ENCODE assay signal across 13 mouse cellular contexts in genomic region chr8:40792973-40793372, GRCm38 (mm10). TPM values are rescaled to one million over a fixed set of nuclear protein-coding genes. Genes with fewer than 3 reads are reported as not detected.
"Had no signal": no experiment of that assay in that cellular context is flagged by ENCODE, and none has a peak within 500 bp of the region (broad histone marks: within the 10 kb centered on the region; RNA-seq: fewer than 3 reads in every experiment).

TSS of gene Adam20 (plus strand) at chr8:40793273.

RNA-seq across cellular contexts. Expression of gene Adam20, which starts in this region (rescaled TPM):
- polyA plus RNA-seq: neural tube, embryonic 12.5 days; neural tube, embryonic 13.5 days; neural tube, embryonic 14.5 days; neural tube, embryonic 15.5 days; small intestine, adult 2 months; spleen, adult 2 months; stomach, embryonic 14.5 days; stomach, embryonic 15.5 days; stomach, embryonic 16.5 days; stomach, postnatal 0 days; thymus, adult 2 months; thymus, postnatal 0 days; urinary bladder, adult 2 months had no signal
